Mouse (Mus musculus): Measurements from ENCODE around the gene 4933402D24Rik.

The 4933402D24Rik gene

DNA sequence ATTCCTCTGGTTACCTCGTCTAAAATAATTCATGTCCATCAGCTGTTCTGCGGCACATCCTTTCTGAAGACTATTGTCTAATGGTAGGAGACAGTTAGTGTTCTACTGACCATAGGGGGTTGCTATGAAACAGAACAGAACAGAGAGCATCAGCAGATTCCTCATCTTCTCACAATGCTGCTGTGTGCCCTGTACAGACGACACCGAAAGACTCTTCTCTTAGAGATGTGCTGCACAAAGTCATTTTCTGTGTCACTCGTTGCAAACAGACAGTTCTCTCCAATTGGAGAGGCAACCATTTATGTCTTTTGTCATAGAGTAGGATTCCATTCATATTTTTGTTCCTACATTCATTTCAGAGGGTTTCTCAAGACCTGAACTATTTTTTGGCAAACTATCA, at the start of gene 4933402D24Rik:
TSS of gene 4933402D24Rik (minus strand) at position 101 of the 400 bp plus-strand sequence.
- in situ Hi-C loops (cut with MboI; ENCODE audit: unreplicated experiment in 2 of 2): loop anchor here (10.0 to 25.0 kb wide), 5 partner anchors 176 to 1243 kb away; no protein-coding TSS in a partner anchor

DNA sequence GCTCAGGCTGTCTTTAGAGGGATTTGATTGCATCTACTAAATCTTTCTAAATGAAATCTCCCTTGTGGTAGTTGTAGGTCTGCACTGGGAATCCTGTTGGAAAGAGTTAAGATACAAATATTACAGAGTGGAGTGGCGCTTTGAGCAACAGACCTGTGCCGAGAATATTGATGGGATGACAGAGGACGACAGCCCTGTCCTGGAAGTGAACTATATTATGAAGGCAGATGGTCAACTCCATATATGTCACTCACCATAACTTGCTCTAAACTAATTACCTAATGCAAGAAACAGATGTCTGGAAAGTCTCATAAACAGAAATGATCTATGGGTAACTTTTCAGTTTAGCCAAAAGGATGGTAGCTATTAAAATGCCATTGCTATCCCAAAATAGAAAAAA, 39.5 kb upstream of the 4933402D24Rik start:
- in situ Hi-C loops (cut with MboI; ENCODE audit: unreplicated experiment in 2 of 2): no loop called here

DNA sequence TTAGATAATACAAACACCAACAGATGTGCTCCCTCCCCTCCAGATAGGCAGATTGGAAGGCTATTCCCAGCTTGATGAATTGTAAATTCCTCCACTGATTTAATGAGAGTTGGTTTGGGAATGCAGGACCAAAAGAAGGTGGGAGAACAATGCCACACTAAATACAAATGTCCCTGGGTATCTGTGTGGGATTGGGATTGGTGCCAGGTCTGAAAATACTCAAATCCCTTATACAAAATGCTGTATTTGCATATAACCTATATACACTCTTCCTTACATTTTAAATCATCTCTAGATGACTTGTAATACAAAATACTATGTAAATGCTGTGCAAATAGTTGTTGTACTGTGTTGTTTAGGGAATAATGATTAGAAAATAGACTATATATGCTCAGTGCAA, 36.0 kb upstream of the 4933402D24Rik start:
- in situ Hi-C loops (cut with MboI; ENCODE audit: unreplicated experiment in 2 of 2): no loop called here

DNA sequence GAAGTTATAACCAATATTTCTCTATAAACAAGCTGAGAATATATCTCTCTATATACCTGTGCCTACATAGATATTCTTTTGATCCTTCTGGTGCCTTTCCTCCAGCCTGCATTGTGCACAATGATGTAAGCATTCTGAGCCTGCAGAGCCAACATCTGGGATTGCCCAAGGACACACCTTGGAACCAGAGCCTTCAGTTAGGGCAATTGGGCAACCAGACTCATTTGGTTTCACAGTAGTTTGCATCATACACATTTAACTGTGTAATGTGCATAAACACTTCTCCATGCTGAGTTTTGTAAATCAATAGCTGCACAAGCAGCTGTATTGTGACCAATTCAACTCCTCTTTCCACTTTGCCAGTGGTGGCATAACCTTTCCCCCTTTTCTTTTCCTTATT, 25.3 kb upstream of the 4933402D24Rik start:
- in situ Hi-C loops (cut with MboI; ENCODE audit: unreplicated experiment in 2 of 2): no loop called here

DNA sequence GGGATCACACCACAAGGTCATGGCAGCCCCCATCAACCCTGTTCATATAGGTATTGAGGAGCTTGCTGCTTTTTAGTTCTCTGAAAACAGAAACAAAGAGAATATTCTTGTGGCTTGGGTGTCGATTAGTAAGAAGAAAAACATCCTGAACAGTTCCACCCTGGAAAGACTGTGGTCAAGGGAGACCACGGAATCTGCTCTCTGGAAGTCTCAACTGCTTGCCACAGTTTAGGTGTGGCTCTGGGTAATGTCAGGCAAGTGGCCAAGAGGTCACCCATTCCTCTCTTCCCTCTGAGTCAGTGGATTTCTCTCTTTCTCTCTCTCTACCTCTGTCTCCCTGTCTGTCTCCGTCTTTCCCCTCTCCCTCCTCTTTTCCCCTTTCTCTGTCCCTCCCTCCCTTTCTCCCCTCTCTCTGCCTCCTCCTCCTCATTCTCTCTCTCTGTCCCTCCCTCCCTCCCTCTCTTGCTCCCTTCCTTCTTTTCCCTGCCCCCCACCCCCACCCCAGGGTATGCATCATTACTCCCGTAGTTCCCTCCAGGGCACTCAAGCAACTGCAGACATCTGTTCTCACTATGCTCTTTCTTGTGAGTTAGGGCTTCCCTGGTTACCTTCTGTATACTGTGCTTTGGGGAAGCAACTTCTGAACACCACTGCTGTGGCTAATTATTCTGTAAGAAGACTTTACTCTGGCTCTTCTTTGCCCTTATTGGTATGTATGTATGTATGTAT, 8.0 kb upstream of the 4933402D24Rik start:
- in situ Hi-C loops (cut with MboI; ENCODE audit: unreplicated experiment in 2 of 2): no loop called here

DNA sequence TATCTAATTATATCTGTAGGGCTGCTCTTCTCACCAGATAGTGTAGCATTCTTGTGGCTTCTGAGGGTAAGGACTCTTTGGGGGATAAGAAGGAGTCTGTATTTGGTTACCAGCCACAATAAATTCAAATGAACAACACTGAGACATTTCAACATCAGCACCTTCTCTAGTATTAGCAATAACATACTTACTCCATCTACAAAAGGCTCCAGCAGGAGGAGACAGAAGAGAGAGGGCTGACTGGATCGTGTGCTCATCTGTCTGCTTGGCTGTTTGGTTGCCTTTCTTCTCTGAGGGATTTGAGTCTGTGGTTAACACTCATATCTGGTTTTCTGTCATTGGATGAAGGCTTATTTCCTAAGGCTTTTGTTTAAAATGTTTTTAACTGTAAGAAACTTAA, 7.3 kb upstream of the 4933402D24Rik start:
- in situ Hi-C loops (cut with MboI; ENCODE audit: unreplicated experiment in 2 of 2): no loop called here

DNA sequence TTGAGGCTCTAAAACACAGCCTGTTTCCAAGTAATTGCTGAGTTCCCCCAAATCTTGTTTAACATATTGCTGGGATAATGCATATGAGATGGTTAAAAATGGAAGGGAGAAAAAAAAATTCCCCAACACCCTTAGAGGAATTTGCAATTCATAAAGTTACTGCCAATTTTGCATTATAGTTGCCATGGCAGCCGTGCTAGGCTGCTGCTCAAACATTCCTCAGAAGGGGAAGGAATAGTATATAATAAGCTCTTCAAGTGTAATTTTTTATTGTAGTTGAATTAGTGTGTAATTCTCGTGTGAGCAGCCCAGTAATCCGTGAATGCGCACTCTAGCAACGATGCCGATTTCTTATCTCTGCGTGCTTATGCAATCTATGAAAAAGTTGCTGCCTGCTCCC, 1.2 kb upstream of the 4933402D24Rik start:
- in situ Hi-C loops (cut with MboI; ENCODE audit: unreplicated experiment in 2 of 2): loop anchor here (25.0 kb wide), 2 partner anchors 367 to 1242 kb away; no protein-coding TSS in a partner anchor

DNA sequence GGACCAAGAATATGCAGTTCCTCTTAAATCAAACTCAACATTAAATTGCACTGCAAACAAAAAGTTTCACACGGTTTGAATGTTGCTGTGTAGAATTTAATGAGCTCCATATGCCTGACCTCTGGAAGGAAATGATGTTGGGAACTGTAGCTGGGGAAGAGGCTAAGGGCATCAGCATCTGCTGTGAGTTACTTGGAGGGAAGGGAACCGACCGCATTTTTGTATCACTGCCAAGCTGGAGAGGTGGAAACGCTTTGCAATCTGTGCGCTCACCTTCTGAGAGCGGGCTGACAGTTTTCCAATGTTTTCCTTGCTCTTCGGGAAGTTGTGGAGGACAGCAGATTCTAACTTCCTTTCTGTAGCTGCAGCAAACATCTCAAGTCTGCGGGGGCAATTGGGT, 955 bp downstream of the 4933402D24Rik start:
- in situ Hi-C loops (cut with MboI; ENCODE audit: unreplicated experiment in 2 of 2): loop anchor here (10.0 to 25.0 kb wide), 5 partner anchors 177 to 1244 kb away; no protein-coding TSS in a partner anchor

DNA sequence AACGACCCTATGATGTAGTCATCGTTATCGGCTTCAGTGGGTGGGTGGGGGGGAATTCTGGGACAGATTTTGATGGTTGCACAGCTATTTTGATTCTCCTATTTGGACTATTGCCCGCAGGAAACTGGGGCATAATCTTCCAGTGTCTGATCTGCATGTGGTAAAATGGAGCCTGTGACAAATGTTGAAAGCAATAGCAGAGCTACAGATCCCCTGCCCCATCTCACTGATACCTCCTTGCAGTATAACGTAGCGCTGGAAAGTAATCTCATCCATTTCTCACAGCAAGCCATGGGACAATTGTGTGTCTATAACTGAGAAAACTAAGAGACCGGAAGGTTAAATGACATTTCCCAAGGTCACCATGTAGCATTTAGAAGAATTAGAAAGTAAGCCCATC, 4.7 kb downstream of the 4933402D24Rik start:
- in situ Hi-C loops (cut with MboI; ENCODE audit: unreplicated experiment in 2 of 2): loop anchor here (5.0 to 25.0 kb wide), 7 partner anchors 87 to 1248 kb away; no protein-coding TSS in a partner anchor

DNA sequence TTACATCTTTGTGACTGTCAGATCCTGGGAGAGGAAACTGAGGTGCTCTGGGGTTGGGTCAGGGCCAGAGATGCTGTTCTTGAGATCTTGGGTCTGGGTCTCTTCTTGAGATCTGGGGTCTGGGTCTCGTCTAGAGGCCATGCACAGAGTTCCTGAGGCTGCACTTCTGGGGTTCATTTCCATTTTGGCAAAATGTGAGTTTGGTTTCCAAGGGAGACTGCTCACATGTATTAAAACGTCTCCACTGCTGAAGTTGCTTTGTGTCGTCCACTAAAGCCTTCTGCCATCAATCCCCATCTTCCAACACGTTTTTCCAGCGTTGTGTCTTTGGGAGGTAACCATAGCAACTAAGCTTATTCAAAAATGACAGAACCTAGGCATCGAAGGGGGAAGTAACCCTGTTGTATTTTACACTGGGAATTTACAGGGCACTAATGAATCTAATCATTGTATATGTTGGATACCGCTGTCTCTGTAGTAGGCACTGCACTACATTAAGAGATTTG, 5.1 kb downstream of the 4933402D24Rik start:
- in situ Hi-C loops (cut with MboI; ENCODE audit: unreplicated experiment in 2 of 2): loop anchor here (5.0 to 25.0 kb wide), 7 partner anchors 87 to 1248 kb away; no protein-coding TSS in a partner anchor

DNA sequence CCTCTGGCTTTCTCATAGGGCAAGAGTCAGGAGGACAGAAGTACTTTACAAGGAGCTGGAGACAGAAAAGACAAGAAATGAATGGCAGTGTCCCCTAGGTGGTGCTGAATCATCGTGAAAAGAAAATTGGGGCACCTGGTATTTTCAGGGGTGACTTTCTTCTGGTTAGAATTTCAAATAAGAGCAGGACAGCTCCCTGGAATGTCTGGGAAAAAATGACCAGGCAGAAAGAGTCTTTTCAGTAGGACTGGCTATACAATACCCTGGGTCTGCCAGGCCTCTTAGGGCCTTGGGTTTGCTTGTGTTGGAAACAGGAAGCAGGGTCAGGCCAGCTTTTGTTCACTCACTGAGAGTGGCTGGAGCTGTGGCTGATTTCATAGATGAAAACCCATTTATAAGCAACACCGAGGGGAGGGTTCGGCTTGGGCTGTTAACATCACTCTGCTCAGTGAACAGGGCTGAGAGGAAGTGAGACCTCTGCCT, 5.8 kb downstream of the 4933402D24Rik start:
- in situ Hi-C loops (cut with MboI; ENCODE audit: unreplicated experiment in 2 of 2): loop anchor here (5.0 to 25.0 kb wide), 7 partner anchors 86 to 1249 kb away; no protein-coding TSS in a partner anchor

DNA sequence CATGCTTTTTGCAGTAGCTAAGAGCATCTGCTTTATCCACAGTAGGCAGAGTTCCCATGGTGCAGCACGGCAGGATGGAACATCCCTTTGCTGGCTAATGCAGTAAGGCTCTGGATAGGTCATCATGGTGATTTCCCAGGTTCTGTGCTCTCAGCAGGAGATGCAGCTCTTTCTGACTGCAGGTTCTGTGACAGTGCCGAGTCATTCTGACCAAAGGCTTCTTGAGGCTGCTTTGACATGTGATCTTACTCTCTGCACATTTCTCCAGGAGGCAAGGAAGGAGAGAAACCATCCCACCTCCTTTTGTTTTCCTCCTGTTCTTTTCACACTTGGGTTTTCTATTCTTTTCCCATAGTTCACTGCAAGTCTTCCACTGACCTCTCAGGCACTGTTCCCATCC, 13.1 kb downstream of the 4933402D24Rik start:
- in situ Hi-C loops (cut with MboI; ENCODE audit: unreplicated experiment in 2 of 2): loop anchor here (25.0 kb wide), 2 partner anchors 381 to 1256 kb away; no protein-coding TSS in a partner anchor

DNA sequence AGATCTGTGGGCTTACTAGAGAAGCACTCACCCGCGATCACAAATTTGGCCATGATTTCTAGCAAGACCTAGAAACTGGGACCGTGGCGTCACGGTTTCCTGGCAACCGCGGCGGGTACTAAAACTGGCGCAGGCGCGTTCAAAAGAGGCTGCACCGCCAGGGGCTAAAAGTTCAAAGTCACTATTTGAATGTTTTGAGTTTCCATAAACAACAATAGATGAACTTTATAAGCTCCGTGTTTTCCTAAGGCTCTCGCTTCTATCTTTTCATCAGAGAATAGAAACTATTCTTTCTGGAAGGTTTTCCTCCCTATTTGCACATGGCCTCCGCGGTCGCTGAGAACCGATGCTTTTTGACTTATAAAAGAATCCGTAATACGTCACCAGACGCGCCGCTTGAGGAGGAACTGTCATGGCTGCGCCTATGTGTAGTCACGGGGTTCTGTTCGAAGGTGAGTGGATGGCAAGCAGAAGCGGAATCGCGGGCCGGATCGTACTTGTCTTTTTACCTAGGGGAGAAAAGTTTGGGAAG, 38.8 kb downstream of the 4933402D24Rik start, which contains the start of the genes Mdh1b and Fastkd2:
TSS of gene Mdh1b (minus strand) at position 79 of the 532 bp plus-strand sequence.
TSS of gene Fastkd2 (plus strand) at position 375 of the 532 bp plus-strand sequence.
- in situ Hi-C loops (cut with MboI; ENCODE audit: unreplicated experiment in 2 of 2): loop anchor here (10.0 to 25.0 kb wide), 3 partner anchors 543 to 982 kb away; partner anchors contain the start of genes Ccnyl1 (in 1 of the 2), Eef1b2 (in 1 of the 2) and Ndufs1 (in 1 of the 2)

DNA sequence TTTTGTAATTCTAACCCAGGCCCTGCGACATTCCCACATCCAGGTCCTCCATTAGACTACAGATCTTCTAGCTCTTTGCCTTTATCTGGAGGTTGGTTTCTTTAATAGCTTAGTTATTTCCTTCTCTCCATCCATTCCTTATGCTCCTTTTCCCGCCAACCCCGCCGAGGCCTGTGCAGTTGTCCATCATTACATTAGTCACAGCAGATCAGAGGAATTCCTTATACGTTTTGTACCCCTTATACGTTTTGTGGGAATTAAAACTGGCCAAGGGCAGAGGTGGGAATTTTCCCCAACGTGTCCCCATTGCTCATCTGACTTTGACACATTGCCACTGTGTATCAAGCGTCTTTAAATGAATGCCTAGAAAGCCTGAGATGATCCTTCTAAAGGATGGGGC, 39.3 kb downstream of the 4933402D24Rik start:
- in situ Hi-C loops (cut with MboI; ENCODE audit: unreplicated experiment in 2 of 2): loop anchor here (10.0 to 25.0 kb wide), 3 partner anchors 542 to 983 kb away; partner anchors contain the start of genes Ccnyl1 (in 1 of the 2), Eef1b2 (in 1 of the 2) and Ndufs1 (in 1 of the 2)

DNA sequence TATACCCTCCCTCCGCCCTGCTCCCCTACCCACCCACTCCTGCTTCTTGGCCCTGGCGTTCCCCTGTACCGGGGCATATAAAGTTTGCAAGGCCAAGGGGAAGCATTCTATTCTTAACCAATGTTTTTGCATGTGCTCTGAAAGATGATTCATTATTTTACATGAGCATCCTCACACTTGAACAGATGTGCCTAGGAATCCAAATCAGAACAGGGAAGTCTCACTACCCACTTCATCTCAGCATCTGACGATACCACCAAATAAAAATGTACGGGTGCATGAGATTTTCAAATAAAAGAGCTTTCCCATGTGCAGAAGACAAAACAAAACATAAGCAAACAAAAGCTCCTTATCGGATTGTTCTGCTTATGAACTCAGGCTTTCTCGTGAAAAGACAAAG, 48.9 kb downstream of the 4933402D24Rik start:
- in situ Hi-C loops (cut with MboI; ENCODE audit: unreplicated experiment in 2 of 2): no loop called here

DNA sequence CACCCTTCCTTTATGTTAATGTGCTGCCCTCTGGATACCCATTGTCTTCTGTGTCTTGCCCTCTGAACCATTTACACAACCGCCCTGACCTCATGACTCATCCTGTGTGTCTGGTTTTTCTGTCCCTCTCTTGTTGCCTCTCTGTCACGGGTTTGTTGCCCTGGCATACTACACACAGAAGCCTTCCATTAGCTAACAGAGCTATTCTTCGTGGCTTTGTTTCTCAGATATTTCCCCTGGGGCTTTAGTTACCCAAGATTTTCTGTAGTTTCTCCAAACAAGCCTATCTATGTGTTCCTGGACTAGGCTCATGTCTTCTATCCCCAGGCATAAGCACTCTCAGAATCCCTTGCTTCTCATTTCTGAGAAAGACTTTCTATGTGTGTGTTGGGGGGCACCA, 60.2 kb downstream of the 4933402D24Rik start:
- in situ Hi-C loops (cut with MboI; ENCODE audit: unreplicated experiment in 2 of 2): no loop called here

DNA sequence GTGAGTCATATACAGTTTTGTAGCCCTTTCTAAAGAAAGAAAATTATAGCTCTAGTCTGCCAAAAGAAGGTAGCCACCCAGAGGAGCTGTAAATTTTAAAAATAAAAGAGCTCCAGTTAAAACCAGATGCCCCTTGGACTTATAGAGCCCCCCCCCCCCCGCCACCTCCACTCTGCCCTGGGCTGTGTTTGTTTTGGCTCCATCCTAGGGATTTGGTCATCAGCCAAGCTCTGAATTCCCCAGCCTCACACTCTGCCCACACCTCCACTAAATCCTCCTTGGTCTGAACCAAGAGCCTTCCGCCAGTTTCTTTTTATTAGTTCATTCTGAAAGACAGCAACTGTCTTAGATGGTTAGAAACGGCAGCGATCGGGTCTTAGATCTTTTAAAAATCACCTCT, 63.3 kb downstream of the 4933402D24Rik start:
- in situ Hi-C loops (cut with MboI; ENCODE audit: unreplicated experiment in 2 of 2): no loop called here

Data from v-Abl transformed pro-B cells (cell line).